Mouse (Mus musculus) MEL (cell line): ENCODE measurements around the gene Siah1a. TPM values are rescaled to one million over a fixed set of nuclear protein-coding genes. Genes with fewer than 3 reads are reported as not detected.

Source experiments
- DNase-seq: peaks from one replicate; pipeline ENCODE4 v3.0.0; 2011; ENCODE audit warnings: low read depth, low spot score
- H3K27ac ChIP-seq: 2 replicates; pipeline ENCODE4 v1.5.1; 2012; ENCODE audit warnings: low read depth, mild to moderate bottlenecking, control low read depth, low read length, moderate library complexity; ENCODE audit not compliant: control insufficient read depth
- H3K27me3 ChIP-seq, 2 experiments: fragments of 150-350 bp in 1 of 2; sonication (generic) in 1 of 2; 2 replicates each; pipeline ENCODE4 v1.6.1; 2012; ENCODE audit warnings: low read length in 2 of 2, mild to moderate bottlenecking in 2 of 2, improper control_type of control experiment in 1 of 2, moderate library complexity in 1 of 2; ENCODE audit not compliant: insufficient read depth in 2 of 2, control insufficient read depth in 1 of 2
- H3K36me3 ChIP-seq, 2 experiments: 2 replicates each; pipeline ENCODE4 v1.6.1; 2012 to 2014; ENCODE audit warnings: low read length in 2 of 2, improper control_type of control experiment in 1 of 2, inconsistent platforms in 1 of 2, mild to moderate bottlenecking in 1 of 2; ENCODE audit not compliant: insufficient read depth in 2 of 2, control insufficient read depth in 1 of 2
- H3K4me1 ChIP-seq, 2 experiments: fragments of 150-350 bp in 1 of 2; sonication (generic) in 1 of 2; 2 replicates each; pipeline ENCODE4 v1.6.1; 2012; ENCODE audit warnings: low read length in 2 of 2, improper control_type of control experiment in 1 of 2, mild to moderate bottlenecking in 1 of 2; ENCODE audit not compliant: insufficient read depth in 2 of 2, control insufficient read depth in 1 of 2
- H3K4me3 ChIP-seq, 2 experiments: fragments of 150-350 bp in 1 of 2; sonication (generic) in 1 of 2; 2 replicates each; pipeline ENCODE4 v1.5.1; 2012; ENCODE audit warnings: low read depth in 2 of 2, low read length in 2 of 2, mild to moderate bottlenecking in 2 of 2, moderate library complexity in 2 of 2, control low read depth in 1 of 2, improper control_type of control experiment in 1 of 2; ENCODE audit not compliant: control insufficient read depth in 1 of 2, insufficient read depth in 1 of 2
- H3K79me2 ChIP-seq: 2 replicates; pipeline ENCODE4 v1.6.1; 2012; ENCODE audit warnings: mild to moderate bottlenecking, low read length, moderate library complexity; ENCODE audit not compliant: control insufficient read depth, poor library complexity, insufficient read depth
- H3K9ac ChIP-seq: 2 replicates; pipeline ENCODE4 v1.6.1; 2012; ENCODE audit warnings: low read depth, mild to moderate bottlenecking, control low read depth, low read length, moderate library complexity; ENCODE audit not compliant: control insufficient read depth, poor library complexity, severe bottlenecking
- H3K9me3 ChIP-seq: fragments of 150-350 bp; sonication (generic); replicated peaks from 2 replicates; pipeline ENCODE4 v1.6.1; 2012; ENCODE audit warnings: mild to moderate bottlenecking, low read length, improper control_type of control experiment, moderate library complexity; ENCODE audit not compliant: insufficient read depth
- CHD1 ChIP-seq: IDR thresholded peaks from 2 replicates; pipeline ENCODE4 v1.6.1; 2012; ENCODE audit warnings: low read depth, mild to moderate bottlenecking, inconsistent platforms, low read length, improper control_type of control experiment
- CTCF ChIP-seq, 3 experiments: IDR thresholded peaks in 2 of 3; conservative IDR thresholded peaks in 1 of 3; 2 replicates each; pipeline ENCODE4 v1.5.1; 2011 to 2012; ENCODE audit warnings: low read length in 3 of 3, low read depth in 2 of 3, mild to moderate bottlenecking in 2 of 3, improper control_type of control experiment in 1 of 3, inconsistent platforms in 1 of 3, mixed read lengths in 1 of 3, moderate library complexity in 1 of 3; ENCODE audit not compliant: control insufficient read depth in 1 of 3, insufficient read depth in 1 of 3, poor library complexity in 1 of 3, severe bottlenecking in 1 of 3
- EP300 ChIP-seq, 2 experiments: IDR thresholded peaks; 2 replicates each; pipeline ENCODE4 v1.6.1; 2011; ENCODE audit warnings: improper control_type of control experiment in 2 of 2, low read length in 2 of 2, low read depth in 1 of 2, mild to moderate bottlenecking in 1 of 2
- ETS1 ChIP-seq: IDR thresholded peaks from 2 replicates; pipeline ENCODE4 v1.6.1; 2012; ENCODE audit warnings: low read depth, mild to moderate bottlenecking, inconsistent platforms, low read length, improper control_type of control experiment, moderate library complexity
- GABPA ChIP-seq: IDR thresholded peaks from 2 replicates; pipeline ENCODE4 v1.6.1; 2012; ENCODE audit warnings: low read depth, mild to moderate bottlenecking, inconsistent platforms, low read length, improper control_type of control experiment, moderate library complexity
- MAFK ChIP-seq: IDR thresholded peaks from 2 replicates; pipeline ENCODE4 v1.6.1; 2011; ENCODE audit warnings: low read depth, mild to moderate bottlenecking, low read length, improper control_type of control experiment, borderline replicate concordance
- MAZ ChIP-seq: IDR thresholded peaks from 2 replicates; pipeline ENCODE4 v1.6.1; 2012; ENCODE audit warnings: low read depth, mild to moderate bottlenecking, inconsistent platforms, low read length, improper control_type of control experiment
- NELFE ChIP-seq: IDR thresholded peaks from 2 replicates; pipeline ENCODE4 v1.6.1; 2011; ENCODE audit warnings: low read depth, low read length, improper control_type of control experiment
- POLR2A ChIP-seq, 2 experiments: IDR thresholded peaks; 2 replicates each; pipeline ENCODE4 v1.6.1; 2011 to 2012; ENCODE audit warnings: low read length in 2 of 2, mild to moderate bottlenecking in 2 of 2, control low read depth in 1 of 2, improper control_type of control experiment in 1 of 2, low read depth in 1 of 2, moderate library complexity in 1 of 2; ENCODE audit not compliant: control insufficient read depth in 1 of 2, insufficient read depth in 1 of 2, poor library complexity in 1 of 2
- SIN3A ChIP-seq: IDR thresholded peaks from 2 replicates; pipeline ENCODE4 v1.6.1; 2012; ENCODE audit warnings: low read length, improper control_type of control experiment, inconsistent platforms
- TAL1 ChIP-seq: IDR thresholded peaks from 2 replicates; pipeline ENCODE4 v1.6.1; 2012; ENCODE audit warnings: mild to moderate bottlenecking, inconsistent platforms, low read length, moderate library complexity, mixed read lengths
- UBTF ChIP-seq: IDR thresholded peaks from 2 replicates; pipeline ENCODE4 v1.6.1; 2012; ENCODE audit warnings: low read depth, mild to moderate bottlenecking, inconsistent platforms, low read length, improper control_type of control experiment, moderate library complexity, borderline replicate concordance; ENCODE audit not compliant: insufficient read depth
- USF1 ChIP-seq: IDR thresholded peaks from 2 replicates; pipeline ENCODE4 v1.6.1; 2014; ENCODE audit warnings: low read depth, mild to moderate bottlenecking, inconsistent platforms, low read length, improper control_type of control experiment, moderate library complexity
- ZMIZ1 ChIP-seq: IDR thresholded peaks from 2 replicates; pipeline ENCODE4 v1.6.1; 2012; ENCODE audit warnings: low read depth, mild to moderate bottlenecking, inconsistent platforms, low read length, improper control_type of control experiment, moderate library complexity
- ZNF384 ChIP-seq: IDR thresholded peaks from 2 replicates; pipeline ENCODE4 v1.6.1; 2012; ENCODE audit warnings: low read depth, mild to moderate bottlenecking, inconsistent platforms, low read length, improper control_type of control experiment
- polyA plus RNA-seq, 2 experiments: library from polyadenylated mRNA; stranded (reverse) in 1 of 2; unstranded in 1 of 2; fragments of >175 nt in 1 of 2; fragments of >200 nt in 1 of 2; gene quantifications; 2 replicates each; pipeline versions ENCODE4 v1.2.1 to v1.2.4; 2012; ENCODE audit warnings: low replicate concordance in 2 of 2, low read depth in 1 of 2; ENCODE audit not compliant: insufficient read length in 2 of 2, insufficient read depth in 1 of 2, missing spikeins in 1 of 2
- total RNA-seq: library from RNA; depleted of rRNA; stranded (reverse); fragments of 300-350 nt; gene quantifications from 2 replicates; pipeline ENCODE4 v1.2.3, GENCODE M21; 2012

Siah1a gene
- total and polyA plus RNA-seq, 3 experiments, result 8.3 to 12.2 TPM; not detected in 1

GRCm38 (mm10) chr8:86702453-86702852 lies 43.3 kb downstream of the Siah1a start:
- DNase-seq, result no peak
- no peak overlapping the region for H3K27ac ChIP-seq
- peaks cover 0 to 7% of the 10 kb centered on the region in 2 experiments; a peak in 3 of 4 replicates for H3K36me3 ChIP-seq
- TF ChIP-seq CTCF (IDR thresholded peaks at IDR 0.05 in 2 of 3, conservative IDR thresholded peaks at IDR 0.05 in 1 of 3; ENCODE audit: control insufficient read depth in 1 of 3, insufficient read depth in 1 of 3, low read depth in 2 of 3, low read length in 3 of 3, poor library complexity in 1 of 3, severe bottlenecking in 1 of 3) (no peak), ETS1 (no peak), CHD1 (no peak), ZMIZ1 (no peak), GABPA (no peak), USF1 (no peak), EP300 (IDR thresholded peaks at IDR 0.05; ENCODE audit: low read depth in 1 of 2, low read length in 2 of 2) (no peak), UBTF (no peak), MAZ (no peak), SIN3A (no peak), MAFK (no peak), ZNF384 (no peak), NELFE (no peak)
- H3K27me3 ChIP-seq, result no peaks in the 10 kb centered on the region
- H3K9ac ChIP-seq, result no peak overlapping the region
- H3K79me2 ChIP-seq, result no peaks in the 10 kb centered on the region
- H3K4me3 ChIP-seq, result no peak overlapping the region
- H3K4me1 ChIP-seq, result peaks cover 6 to 10% of the 10 kb centered on the region in 2 experiments
- H3K9me3 ChIP-seq, result no peaks in the 10 kb centered on the region

GRCm38 (mm10) chr8:86699471-86699870 lies 46.3 kb downstream of the Siah1a start:
- H3K4me3 ChIP-seq, result no peak overlapping the region
- no peaks in the 10 kb centered on the region; a peak in 1 of 4 replicates for H3K36me3 ChIP-seq
- H3K9ac ChIP-seq, result no peak overlapping the region
- DNase-seq, result no peak
- no peaks in the 10 kb centered on the region for H3K27me3 ChIP-seq
- H3K79me2 ChIP-seq, result no peaks in the 10 kb centered on the region
- no peaks in the 10 kb centered on the region for H3K4me1 ChIP-seq
- no peaks in the 10 kb centered on the region for H3K9me3 ChIP-seq
- H3K27ac ChIP-seq, result no peak overlapping the region
- TF ChIP-seq POLR2A (IDR thresholded peaks at IDR 0.05; ENCODE audit: control insufficient read depth in 1 of 2, insufficient read depth in 1 of 2, low read depth in 1 of 2, low read length in 2 of 2, poor library complexity in 1 of 2) (no peak), GABPA (no peak)
- TF ChIP-seq, all 39 proteins: peak for 0

GRCm38 (mm10) chr8:86698811-86699421 lies 46.8 kb downstream of the Siah1a start:
- Histone ChIP-seq H3K4me1 (no peaks in the 10 kb centered on the region), H3K4me3 (no peak overlapping the region), H3K36me3 (no peaks in the 10 kb centered on the region; a peak in 1 of 4 replicates), H3K27ac (no peak overlapping the region), H3K79me2 (no peaks in the 10 kb centered on the region), H3K9me3 (no peaks in the 10 kb centered on the region), H3K27me3 (no peaks in the 10 kb centered on the region), H3K9ac (no peak overlapping the region)
- TF ChIP-seq MAZ (no peak), USF1 (no peak), ETS1 (no peak), POLR2A (IDR thresholded peaks at IDR 0.05; ENCODE audit: control insufficient read depth in 1 of 2, insufficient read depth in 1 of 2, low read depth in 1 of 2, low read length in 2 of 2, poor library complexity in 1 of 2) (no peak), TAL1 (no peak), EP300 (IDR thresholded peaks at IDR 0.05; ENCODE audit: low read depth in 1 of 2, low read length in 2 of 2) (no peak)
- no peak for DNase-seq
